Mouse (Mus musculus) intestine, embryonic 16.5 days (tissue): ENCODE results near the gene Hpgds. TPM values are rescaled to one million over a fixed set of nuclear protein-coding genes. Genes with fewer than 3 reads are reported as not detected.

Experiments
- ATAC-seq: fragments of 200-750 bp; cut with Nextera tagmentation; 2 replicates; pipeline ENCODE4 v1.8.0; 2017; ENCODE audit warnings: moderate TSS enrichment, moderate library complexity
- H3K27ac ChIP-seq: fragments of 300-500 bp; sonication (generic); 2 replicates; pipeline ENCODE4 v1.5.1; 2014; ENCODE audit warnings: mild to moderate bottlenecking, low read length
- H3K27me3 ChIP-seq: fragments of 300-500 bp; sonication (generic); replicated peaks from 2 replicates; pipeline ENCODE4 v1.6.1; 2014; ENCODE audit warnings: low read length, control low read depth, mixed read lengths; ENCODE audit not compliant: control insufficient read depth, insufficient read depth
- H3K36me3 ChIP-seq: fragments of 300-500 bp; sonication (generic); 2 replicates; pipeline ENCODE4 v1.6.1; 2014; ENCODE audit warnings: low read length, control low read depth; ENCODE audit not compliant: control insufficient read depth, insufficient read depth
- H3K4me1 ChIP-seq: fragments of 300-500 bp; sonication (generic); 2 replicates; pipeline ENCODE4 v1.6.1; 2014; ENCODE audit warnings: low read length, control low read depth, mixed read lengths; ENCODE audit not compliant: control insufficient read depth, insufficient read depth
- H3K4me2 ChIP-seq: fragments of 300-500 bp; sonication (generic); 2 replicates; pipeline ENCODE4 v1.6.1; 2014; ENCODE audit warnings: low read depth, low read length, control low read depth
- H3K4me3 ChIP-seq: fragments of 300-500 bp; sonication (generic); 2 replicates; pipeline ENCODE4 v1.5.1; 2014; ENCODE audit warnings: mild to moderate bottlenecking, low read length
- H3K9ac ChIP-seq: fragments of 300-500 bp; sonication (generic); 2 replicates; pipeline ENCODE4 v1.6.1; 2014; ENCODE audit warnings: low read depth, low read length
- H3K9me3 ChIP-seq: fragments of 300-500 bp; sonication (generic); 2 replicates; pipeline ENCODE4 v1.6.1; 2016; ENCODE audit warnings: low read length, control low read depth; ENCODE audit not compliant: control insufficient read depth
- WGBS: fragments of 180-500 bp; shearing (Covaris S2); extraction: QIAGEN DNeasy Blood & Tissue Kit; methylation state at CpG from one replicate; pipeline ENCODE4 v1.1.7; 2014; 5-methylcytosine and 5-hydroxymethylcytosine counted together
- polyA plus RNA-seq: library from polyadenylated mRNA; unstranded; fragments of >200 nt; fragmentation: Nextera tagmentation; extraction: Ambion mirVana; gene quantifications from 2 replicates; pipeline ENCODE4 v1.2.1, GENCODE M21; 2015

The Hpgds gene
- polyA plus RNA-seq, 1 experiment from 2014 or later = 8.7 TPM

GRCm38 (mm10) chr6:65140750-65141243 lies 3.9 kb downstream of the Hpgds start:
- Histone ChIP-seq H3K4me1 (0 out of 2 replicates have a peak, but pooled peaks cover 2% of the 10 kb centered on the region), H3K4me3 (no peak overlapping the region), H3K27me3 (no peaks in the 10 kb centered on the region), H3K9ac (no peak overlapping the region), H3K9me3 (no peaks in the 10 kb centered on the region), H3K36me3 (no peaks in the 10 kb centered on the region), H3K27ac (no peak overlapping the region), H3K4me2 (no peak overlapping the region)
- no peak for ATAC-seq
- 63% methylated on average over 6 of the region's 6 CpGs for WGBS

DNA sequence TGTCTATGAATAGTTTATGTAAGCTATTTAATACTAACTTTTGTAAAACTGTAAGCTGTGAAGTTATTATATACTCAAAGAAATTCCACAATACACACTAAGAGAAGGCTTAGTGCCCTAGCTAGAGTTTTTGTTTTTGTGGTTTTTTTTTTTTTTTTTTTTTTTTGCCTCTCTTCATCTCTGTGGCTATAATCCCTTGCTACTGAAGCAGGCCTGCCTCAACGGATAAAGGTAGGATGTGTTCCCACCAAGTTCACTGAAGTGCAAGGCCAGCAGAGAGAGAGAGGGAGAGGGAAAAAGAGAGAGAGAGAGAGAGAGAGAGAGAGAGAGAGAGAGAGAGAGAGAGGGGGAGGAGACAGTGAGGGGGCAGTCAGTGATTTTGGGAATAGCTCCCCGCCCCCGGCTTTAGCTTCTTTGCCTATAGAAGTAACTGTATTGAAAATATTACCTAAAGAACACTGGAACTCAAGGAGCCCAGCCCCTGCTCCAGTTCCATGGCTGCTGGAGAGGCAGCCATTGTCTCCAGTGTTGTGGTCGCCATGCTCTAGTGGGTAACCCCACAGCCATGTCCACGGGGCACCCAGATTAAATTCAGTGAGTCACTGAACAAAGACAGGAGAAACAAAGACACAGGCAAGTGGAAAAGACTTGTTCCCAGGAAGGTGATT lies 4.5 kb downstream of the Hpgds start:
- Histone ChIP-seq H3K27ac (no peak overlapping the region), H3K4me1 (0 out of 2 replicates have a peak, but pooled peaks cover 2% of the 10 kb centered on the region), H3K9ac (no peak overlapping the region), H3K27me3 (no peaks in the 10 kb centered on the region), H3K4me3 (no peak overlapping the region), H3K9me3 (no peaks in the 10 kb centered on the region), H3K36me3 (no peaks in the 10 kb centered on the region), H3K4me2 (no peak overlapping the region)
- ATAC-seq = no peak
- 73% methylated on average over 5 of the region's 5 CpGs for WGBS

DNA sequence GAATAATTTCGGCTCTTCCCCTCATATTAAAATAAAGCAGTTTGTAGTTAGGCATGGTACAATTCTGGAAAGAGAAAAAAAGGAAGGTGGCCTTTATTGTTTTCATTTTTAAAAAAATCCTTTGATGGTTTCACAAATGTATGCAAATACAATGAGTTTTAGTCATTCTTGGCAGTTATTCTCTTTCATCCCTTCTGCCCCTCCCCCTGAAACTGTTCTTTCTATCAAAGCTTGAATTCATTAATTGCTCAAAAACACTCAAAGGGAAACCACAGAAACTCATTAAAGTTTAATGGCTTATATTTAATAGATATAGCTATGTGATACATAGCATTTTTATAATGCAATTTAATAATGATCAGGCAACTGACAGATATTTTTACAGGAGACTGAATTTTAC lies 6.5 kb downstream of the Hpgds start:
- WGBS = 71% methylated on average over 1 of the region's 1 CpGs
- H3K4me2 ChIP-seq = no peak overlapping the region
- H3K9me3 ChIP-seq = no peaks in the 10 kb centered on the region
- no peaks in the 10 kb centered on the region for H3K4me1 ChIP-seq
- H3K9ac ChIP-seq = no peak overlapping the region
- ATAC-seq = no peak
- no peak overlapping the region for H3K4me3 ChIP-seq
- no peaks in the 10 kb centered on the region for H3K27me3 ChIP-seq
- H3K27ac ChIP-seq = no peak overlapping the region
- H3K36me3 ChIP-seq = no peaks in the 10 kb centered on the region

GRCm38 (mm10) chr6:65137802-65138201 lies 6.9 kb downstream of the Hpgds start:
- Histone ChIP-seq H3K27ac (no peak overlapping the region), H3K27me3 (no peaks in the 10 kb centered on the region), H3K4me2 (no peak overlapping the region), H3K36me3 (no peaks in the 10 kb centered on the region), H3K4me1 (no peaks in the 10 kb centered on the region), H3K9ac (no peak overlapping the region), H3K4me3 (no peak overlapping the region), H3K9me3 (no peaks in the 10 kb centered on the region)
- 26% methylated on average over 2 of the region's 2 CpGs for WGBS
- no peak for ATAC-seq

DNA sequence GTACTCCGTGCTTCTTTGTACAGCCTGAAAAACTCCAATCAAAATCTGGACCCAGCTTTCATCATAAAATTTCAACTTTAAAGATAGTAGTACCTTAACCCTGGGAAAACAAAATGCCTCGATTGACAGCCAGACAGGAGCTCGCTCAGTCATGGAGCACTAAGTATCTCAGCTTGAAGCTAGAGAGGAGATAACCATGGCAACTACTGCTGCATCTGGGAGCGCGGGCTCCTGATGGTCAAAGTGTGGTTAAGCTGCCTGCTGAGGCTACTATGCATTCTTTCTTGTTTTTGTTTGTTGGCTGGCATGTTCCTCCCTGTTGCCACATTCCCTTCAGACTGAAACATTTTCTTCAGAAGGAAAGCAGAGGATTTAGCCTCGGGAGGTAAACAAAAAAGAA lies 12.3 kb downstream of the Hpgds start:
- 67% methylated on average over 6 of the region's 6 CpGs for WGBS
- H3K36me3 ChIP-seq = no peaks in the 10 kb centered on the region
- H3K9ac ChIP-seq = no peak overlapping the region
- no peak overlapping the region for H3K4me3 ChIP-seq
- no peaks in the 10 kb centered on the region for H3K4me1 ChIP-seq
- ATAC-seq = no peak
- H3K4me2 ChIP-seq = no peak overlapping the region
- H3K9me3 ChIP-seq = no peaks in the 10 kb centered on the region
- H3K27ac ChIP-seq = no peak overlapping the region
- H3K27me3 ChIP-seq = no peaks in the 10 kb centered on the region

GRCm38 (mm10) chr6:65126074-65126726 lies 18.5 kb downstream of the Hpgds start:
- Histone ChIP-seq H3K27ac (no peak overlapping the region), H3K36me3 (no peaks in the 10 kb centered on the region), H3K27me3 (no peaks in the 10 kb centered on the region), H3K4me3 (no peak overlapping the region), H3K9me3 (no peaks in the 10 kb centered on the region), H3K9ac (no peak overlapping the region), H3K4me1 (no peaks in the 10 kb centered on the region), H3K4me2 (no peak overlapping the region)
- ATAC-seq = no peak
- WGBS = 19% methylated on average over 2 of the region's 2 CpGs

DNA sequence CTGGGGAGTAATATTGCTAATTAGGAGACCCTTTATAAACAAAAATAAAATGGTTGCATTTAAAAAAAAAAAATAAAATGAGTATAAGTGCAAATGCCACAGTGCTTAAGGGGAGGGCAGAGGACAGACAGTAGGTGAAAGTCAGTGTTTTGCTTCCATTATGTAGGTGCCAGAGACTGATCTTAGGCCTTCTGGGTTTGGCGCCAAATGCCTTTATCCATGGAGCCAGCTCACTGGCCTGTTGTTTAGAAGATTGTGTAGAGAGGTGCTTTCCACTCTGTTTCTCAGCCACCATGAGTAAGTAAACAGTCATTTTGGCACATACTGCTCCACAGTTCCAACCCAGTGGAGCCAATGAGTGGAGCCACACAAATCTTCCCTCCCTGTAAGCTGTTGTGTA lies 27.2 kb downstream of the Hpgds start:
- H3K36me3 ChIP-seq = 0 out of 2 replicates have a peak, but pooled peaks cover 3% of the 10 kb centered on the region
- WGBS = 95% methylated on average over 1 of the region's 1 CpGs
- no peak for ATAC-seq

GRCm38 (mm10) chr6:65114902-65115301 lies 29.8 kb downstream of the Hpgds start:
- Histone ChIP-seq H3K36me3 (0 out of 2 replicates have a peak, but pooled peaks cover 3% of the 10 kb centered on the region), H3K27me3 (no peaks in the 10 kb centered on the region), H3K4me3 (no peak overlapping the region), H3K27ac (no peak overlapping the region), H3K4me1 (no peaks in the 10 kb centered on the region), H3K9me3 (no peaks in the 10 kb centered on the region), H3K4me2 (no peak overlapping the region), H3K9ac (no peak overlapping the region)
- 88% methylated on average over 2 of the region's 2 CpGs for WGBS
- no peak for ATAC-seq

More for the DNA sequence above, 27.2 kb downstream of the Hpgds start:
- H3K9me3 ChIP-seq = no peaks in the 10 kb centered on the region
- no peaks in the 10 kb centered on the region for H3K4me1 ChIP-seq
- H3K4me3 ChIP-seq = no peak overlapping the region
- no peak overlapping the region for H3K4me2 ChIP-seq
- no peaks in the 10 kb centered on the region for H3K27me3 ChIP-seq
- no peak overlapping the region for H3K27ac ChIP-seq
- H3K9ac ChIP-seq = no peak overlapping the region

GRCm38 (mm10) chr6:65079139-65079538 lies 65.6 kb downstream of the Hpgds start:
- H3K4me3 ChIP-seq = no peak overlapping the region
- WGBS = 93% methylated on average over 1 of the region's 1 CpGs
- H3K4me1 ChIP-seq = no peaks in the 10 kb centered on the region
- ATAC-seq = no peak
- no peak overlapping the region for H3K27ac ChIP-seq
- H3K36me3 ChIP-seq = peaks cover 2% of the 10 kb centered on the region; the same call in 1 of the 2 replicates
- no peaks in the 10 kb centered on the region for H3K9me3 ChIP-seq
- no peaks in the 10 kb centered on the region for H3K27me3 ChIP-seq
- no peak overlapping the region for H3K4me2 ChIP-seq
- H3K9ac ChIP-seq = no peak overlapping the region
